Mouse (Mus musculus): ENCODE data around the gene 1110002E22Rik. TPM values are rescaled to one million over a fixed set of nuclear protein-coding genes. Genes with fewer than 3 reads are reported as not detected.
A peak's percentile ranks its signal among the peaks of the same experiment; 100 is the strongest.

1110002E22Rik gene
- 10 to 100 TPM; 62.6 to 64.4 TPM for total RNA-seq (2021)

GRCm38 (mm10) chr3:138064732-138065645 lies at the start of gene 1110002E22Rik:
1110002E22Rik (plus strand) TSS chr3:138065052.
- intact Hi-C loops (cut with DNase I) = loop anchor here (5.0 kb wide), 3 partner anchors 52 to 77 kb away; partner anchors contain the start of genes Mttp and Trmt10a
- no peak for DNase-seq (ENCODE audit: low spot score)

- intact Hi-C loops (cut with DNase I) = no loop called here
Measured at GRCm38 (mm10) chr3:138016810-138017209, 48.0 kb upstream of the 1110002E22Rik start.

GRCm38 (mm10) chr3:138022003-138022402 lies 42.8 kb upstream of the 1110002E22Rik start:
- no peak for DNase-seq (ENCODE audit: low spot score)
- intact Hi-C loops (cut with DNase I) = no loop called here

More at GRCm38 (mm10) chr3:138016810-138017209, 48.0 kb upstream of the 1110002E22Rik start:
- DNase-seq (ENCODE audit: low spot score) = no peak

GRCm38 (mm10) chr3:138022651-138023050 lies 42.2 kb upstream of the 1110002E22Rik start:
- no peak for DNase-seq (ENCODE audit: low spot score)
- intact Hi-C loops (cut with DNase I) = no loop called here

- intact Hi-C loops (cut with DNase I) = loop anchor here (2.0 kb wide), 1 partner anchor 41 kb away; the partner anchor contains the start of gene Gm5105
Measured at GRCm38 (mm10) chr3:138026286-138026685, 38.6 kb upstream of the 1110002E22Rik start.

GRCm38 (mm10) chr3:138027575-138028362 lies 37.1 kb upstream of the 1110002E22Rik start:
- no peak for DNase-seq (ENCODE audit: low spot score)
- intact Hi-C loops (cut with DNase I) = loop anchor here (2.0 kb wide), 1 partner anchor 39 kb away; the partner anchor contains the start of gene Gm5105

More at GRCm38 (mm10) chr3:138026286-138026685, 38.6 kb upstream of the 1110002E22Rik start:
- peak; percentile 35 for DNase-seq (ENCODE audit: low spot score)

- peak; percentile 30 for DNase-seq (ENCODE audit: low spot score)
- intact Hi-C loops (cut with DNase I) = no loop called here
Measured at GRCm38 (mm10) chr3:138029351-138029750, 35.5 kb upstream of the 1110002E22Rik start.

GRCm38 (mm10) chr3:138030563-138030962 lies 34.3 kb upstream of the 1110002E22Rik start:
- intact Hi-C loops (cut with DNase I) = no loop called here
- DNase-seq (ENCODE audit: low spot score) = no peak

- intact Hi-C loops (cut with DNase I) = no loop called here
Measured at GRCm38 (mm10) chr3:138033986-138034385, 30.9 kb upstream of the 1110002E22Rik start.

GRCm38 (mm10) chr3:138040938-138041337 lies 23.9 kb upstream of the 1110002E22Rik start:
- no peak for DNase-seq (ENCODE audit: low spot score)
- intact Hi-C loops (cut with DNase I) = no loop called here

More at GRCm38 (mm10) chr3:138033986-138034385, 30.9 kb upstream of the 1110002E22Rik start:
- DNase-seq (ENCODE audit: low spot score) = no peak

- intact Hi-C loops (cut with DNase I) = no loop called here
Measured at GRCm38 (mm10) chr3:138041591-138042301, 23.1 kb upstream of the 1110002E22Rik start.

GRCm38 (mm10) chr3:138043316-138043715 lies 21.5 kb upstream of the 1110002E22Rik start:
- intact Hi-C loops (cut with DNase I) = no loop called here
- DNase-seq (ENCODE audit: low spot score) = no peak

More at GRCm38 (mm10) chr3:138041591-138042301, 23.1 kb upstream of the 1110002E22Rik start:
- no peak for DNase-seq (ENCODE audit: low spot score)

- no peak for DNase-seq (ENCODE audit: low spot score)
- intact Hi-C loops (cut with DNase I) = no loop called here
Measured at GRCm38 (mm10) chr3:138049555-138049954, 15.3 kb upstream of the 1110002E22Rik start.

GRCm38 (mm10) chr3:138050772-138051171 lies 14.1 kb upstream of the 1110002E22Rik start:
- intact Hi-C loops (cut with DNase I) = no loop called here
- no peak for DNase-seq (ENCODE audit: low spot score)

GRCm38 (mm10) chr3:138051431-138051830 lies 13.4 kb upstream of the 1110002E22Rik start:
- DNase-seq (ENCODE audit: low spot score) = no peak
- intact Hi-C loops (cut with DNase I) = no loop called here

GRCm38 (mm10) chr3:138053969-138054368 lies 10.9 kb upstream of the 1110002E22Rik start:
- no peak for DNase-seq (ENCODE audit: low spot score)
- intact Hi-C loops (cut with DNase I) = no loop called here

- intact Hi-C loops (cut with DNase I) = no loop called here
- no peak for DNase-seq (ENCODE audit: low spot score)
Measured at GRCm38 (mm10) chr3:138056976-138057375, 7.9 kb upstream of the 1110002E22Rik start.

GRCm38 (mm10) chr3:138058226-138058625 lies 6.6 kb upstream of the 1110002E22Rik start:
- no peak for DNase-seq (ENCODE audit: low spot score)
- intact Hi-C loops (cut with DNase I) = no loop called here

GRCm38 (mm10) chr3:138060429-138060828 lies 4.4 kb upstream of the 1110002E22Rik start:
- intact Hi-C loops (cut with DNase I) = loop anchor here (5.0 kb wide), 1 partner anchor 57 kb away; no protein-coding TSS in a partner anchor
- no peak for DNase-seq (ENCODE audit: low spot score)

Measured in heart, postnatal 25 days (tissue).